Mouse (Mus musculus): ENCODE results near the gene Mepce.

The Mepce gene

DNA sequence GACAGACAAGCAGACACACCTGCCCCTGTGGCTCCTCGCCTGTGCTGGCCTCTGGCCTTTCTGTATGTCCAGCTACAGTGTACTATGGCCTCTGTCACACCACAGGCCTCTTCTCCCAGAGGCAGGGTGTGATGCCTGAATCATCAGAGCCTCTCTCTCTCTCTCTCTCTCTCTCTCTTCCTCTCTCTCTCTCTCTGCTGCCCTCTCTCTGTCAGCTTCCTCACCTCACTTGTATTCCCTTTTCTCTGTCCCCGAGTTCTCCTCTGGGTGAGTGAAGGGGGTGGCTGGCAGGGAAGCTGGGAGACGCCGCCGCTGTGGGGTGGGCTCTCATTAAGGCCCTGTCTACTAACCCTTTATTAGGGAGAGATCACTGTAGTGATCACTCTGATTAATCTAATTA is 48.9 kb downstream of the Mepce start:
- DNase-seq = peak; percentile 37 to 43

DNA sequence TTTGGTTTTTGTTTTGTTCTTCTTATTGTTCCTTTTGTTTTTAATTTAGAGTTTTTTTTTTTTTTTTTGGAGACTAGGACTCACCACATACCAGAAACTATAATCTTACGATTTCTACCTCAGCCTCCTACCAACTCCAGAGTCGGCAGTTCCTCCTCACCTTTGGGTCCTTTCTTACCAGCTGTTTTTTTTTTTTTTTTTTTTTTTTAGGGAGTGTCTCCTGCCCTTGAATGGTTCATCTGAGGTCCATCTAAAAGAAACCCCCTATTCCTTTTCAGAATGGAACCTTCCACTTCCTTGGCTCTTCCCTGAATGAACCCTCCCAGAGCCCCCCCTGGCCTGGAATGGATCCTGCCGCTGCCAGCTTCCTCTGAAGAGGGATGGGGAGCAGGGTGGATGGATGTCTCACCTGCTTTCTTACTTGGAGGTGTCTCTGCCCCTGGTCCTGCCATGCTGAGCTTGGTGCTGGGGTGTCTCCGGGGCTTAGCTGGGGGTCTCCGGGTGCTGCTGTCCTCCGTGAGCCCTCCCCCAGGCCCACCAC is 50.0 kb downstream of the Mepce start:
- peak; percentile 63 to 71 for DNase-seq

GRCm38 (mm10) chr5:137734289-137735061 is 53.0 kb downstream of the Mepce start:
- peak; percentile 87 to 92 for DNase-seq

DNA sequence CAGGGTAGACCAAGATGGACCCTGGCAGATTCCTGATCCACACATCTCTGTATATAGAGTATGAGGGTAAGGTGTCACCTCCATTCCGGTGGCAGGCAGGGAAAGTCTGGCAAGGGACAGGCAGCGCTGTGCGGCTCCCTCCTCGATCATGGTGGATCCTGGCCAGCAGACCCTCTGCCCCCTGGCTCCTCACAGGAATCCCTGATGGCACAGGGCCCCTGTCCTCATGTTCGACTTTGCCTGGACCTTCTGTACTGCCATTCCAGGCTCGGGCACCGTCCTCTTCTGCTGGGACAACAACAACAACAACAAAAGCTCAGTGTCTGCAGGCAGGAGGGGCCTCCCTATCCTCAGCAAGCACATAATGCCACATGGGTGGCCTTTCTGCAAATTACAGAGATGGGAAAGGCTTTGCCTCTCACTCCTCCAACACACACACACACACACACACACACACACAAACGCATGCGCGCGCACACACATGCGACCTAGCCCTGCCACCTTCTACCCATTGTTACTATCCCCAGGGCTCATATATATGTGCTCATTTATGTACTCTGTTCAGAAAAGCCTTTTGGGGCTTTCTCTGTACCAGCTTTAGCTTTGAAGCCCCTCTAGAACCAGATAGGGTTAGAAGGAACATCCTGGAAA is 53.7 kb downstream of the Mepce start:
- DNase-seq = peak; percentile 53 to 55
